Mouse (Mus musculus): ENCODE measurements at regions not wholly inside any gene's neighbourhood (a gene's known extent, or its start where the extent isn't known, plus 50 kb on each side); places are given as distances from the start of the nearest gene placed in this dataset.

DNA sequence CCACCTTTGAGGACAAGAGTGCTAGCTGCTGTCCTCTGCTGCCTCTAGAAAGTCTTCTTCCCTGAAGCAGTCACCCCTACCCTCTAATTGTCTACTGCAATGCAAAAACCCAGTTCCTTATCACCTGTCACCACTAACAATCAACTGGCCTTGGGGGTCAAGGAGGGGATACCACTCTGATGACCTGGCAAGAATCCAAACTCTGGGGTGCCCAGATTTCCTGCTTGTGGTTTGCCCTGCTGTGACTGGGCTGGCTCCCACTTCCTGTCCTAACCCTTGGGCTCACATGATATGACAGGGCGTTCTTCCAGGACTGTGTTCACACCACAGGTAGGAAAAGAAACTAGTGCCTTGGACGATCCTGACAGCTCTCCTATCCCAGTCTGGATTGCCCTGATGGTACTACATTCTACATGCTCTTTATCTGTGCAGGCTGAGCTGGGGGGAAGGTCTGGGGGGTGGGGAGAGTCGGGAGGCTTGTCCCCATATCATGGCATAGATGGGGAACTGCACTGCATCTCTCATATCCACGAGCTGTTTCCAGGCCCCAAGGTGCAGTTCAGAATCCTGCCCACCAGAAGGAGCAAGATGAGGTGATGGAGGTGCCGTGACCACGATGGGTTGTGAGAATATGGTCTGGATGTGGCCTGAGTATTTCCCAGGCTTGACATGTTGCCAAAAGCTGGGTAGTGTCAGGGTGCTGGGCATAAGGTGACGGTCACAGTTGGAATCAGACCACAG is 81.0 kb downstream of the Maf start:
- Histone ChIP-seq H3K9me3 (ENCODE audit: low read length) (peaks cover 29% of the 10 kb centered on the region), H3K36me3 (ENCODE audit: insufficient read depth, low read length) (no peaks in the 10 kb centered on the region), H3K4me1 (replicated peaks; ENCODE audit: low read depth, low read length) (peaks cover 2% of the 10 kb centered on the region), H3K4me3 (replicated peaks; ENCODE audit: low read length) (no peak overlapping the region), H3K27me3 (ENCODE audit: insufficient read depth, low read length) (no peaks in the 10 kb centered on the region)
- TF ChIP-seq NANOG (IDR thresholded peaks at IDR 0.05; ENCODE audit: borderline replicate concordance, low read length): no peak
- TF ChIP-seq POU5F1 (IDR thresholded peaks at IDR 0.05; ENCODE audit: borderline replicate concordance, low read length): no peak
- TF ChIP-seq CTCF (conservative IDR thresholded peaks at IDR 0.05; ENCODE audit: low read length): no peak

DNA sequence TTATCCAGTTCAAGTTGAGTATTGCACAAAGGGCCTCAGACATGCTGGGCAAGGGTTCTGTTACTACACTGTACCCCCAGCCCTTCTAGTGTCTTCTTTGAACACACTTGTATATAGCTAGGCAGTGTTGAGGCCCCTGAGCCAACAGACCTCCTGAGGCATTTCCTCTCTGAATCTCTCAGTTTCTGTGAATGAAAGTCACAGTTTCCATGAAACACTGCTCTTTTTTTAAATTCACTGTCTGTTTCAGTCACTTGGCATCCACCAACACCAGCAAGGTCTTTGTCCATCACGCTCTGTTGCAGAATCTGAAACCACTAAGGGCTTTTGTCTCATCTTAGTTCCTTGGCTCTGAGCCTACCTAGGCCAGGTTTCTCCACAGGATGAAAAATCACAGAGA is 82.5 kb downstream of the Maf start:
- Histone ChIP-seq H3K4me1 (replicated peaks; ENCODE audit: low read depth, low read length) (no peaks in the 10 kb centered on the region), H3K9me3 (ENCODE audit: low read length) (peaks cover 28% of the 10 kb centered on the region), H3K4me3 (replicated peaks; ENCODE audit: low read length) (no peak overlapping the region), H3K36me3 (ENCODE audit: insufficient read depth, low read length) (no peaks in the 10 kb centered on the region), H3K27me3 (ENCODE audit: insufficient read depth, low read length) (no peaks in the 10 kb centered on the region)
- TF ChIP-seq NANOG (IDR thresholded peaks at IDR 0.05; ENCODE audit: borderline replicate concordance, low read length) (no peak), POU5F1 (IDR thresholded peaks at IDR 0.05; ENCODE audit: borderline replicate concordance, low read length) (no peak)

DNA sequence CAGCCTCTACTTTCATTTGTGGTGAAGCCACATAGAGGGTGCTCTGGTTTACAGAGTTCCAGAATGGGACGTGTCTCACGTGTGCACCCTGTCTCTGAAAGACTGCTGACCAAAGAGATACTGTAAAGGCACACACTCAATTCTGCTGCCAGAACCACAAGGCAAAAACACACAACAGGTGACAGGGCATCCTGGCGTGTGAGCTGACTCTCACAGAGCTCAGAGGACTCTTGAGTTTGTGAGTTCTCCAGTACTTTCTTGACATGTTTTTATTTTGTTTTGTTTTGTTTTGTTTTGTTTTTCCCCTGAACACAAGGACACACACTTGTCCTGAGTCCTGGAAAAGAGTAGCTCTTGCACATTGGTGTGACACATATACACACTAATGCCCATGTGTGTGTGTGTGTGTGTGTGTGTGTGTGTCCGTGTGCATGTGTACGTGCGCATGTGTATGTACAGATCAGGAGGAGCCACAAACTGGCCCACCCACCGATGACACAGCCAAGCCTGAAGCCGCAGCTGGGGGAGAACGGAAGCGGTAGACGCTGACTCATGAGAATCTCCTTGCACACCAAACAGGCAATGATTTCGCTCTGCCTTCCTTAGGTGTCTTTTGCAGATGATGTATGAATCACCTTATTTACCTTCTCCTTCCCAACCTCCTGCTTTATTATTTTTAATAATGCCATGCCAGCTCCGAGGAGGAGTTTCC is 89.4 kb downstream of the Maf start:
- no peaks in the 10 kb centered on the region for H3K36me3 ChIP-seq (ENCODE audit: insufficient read depth, low read length)
- peaks cover 3% of the 10 kb centered on the region for H3K27me3 ChIP-seq (ENCODE audit: insufficient read depth, low read length)
- H3K9me3 ChIP-seq (ENCODE audit: low read length): no peaks in the 10 kb centered on the region
- no peak for TF ChIP-seq CTCF (conservative IDR thresholded peaks at IDR 0.05; ENCODE audit: low read length)
- TF ChIP-seq NANOG (IDR thresholded peaks at IDR 0.05; ENCODE audit: borderline replicate concordance, low read length): no peak
- TF ChIP-seq POU5F1 (IDR thresholded peaks at IDR 0.05; ENCODE audit: borderline replicate concordance, low read length): no peak
- H3K4me1 ChIP-seq (replicated peaks; ENCODE audit: low read depth, low read length): no peaks in the 10 kb centered on the region
- H3K4me3 ChIP-seq (replicated peaks; ENCODE audit: low read length): no peak overlapping the region

DNA sequence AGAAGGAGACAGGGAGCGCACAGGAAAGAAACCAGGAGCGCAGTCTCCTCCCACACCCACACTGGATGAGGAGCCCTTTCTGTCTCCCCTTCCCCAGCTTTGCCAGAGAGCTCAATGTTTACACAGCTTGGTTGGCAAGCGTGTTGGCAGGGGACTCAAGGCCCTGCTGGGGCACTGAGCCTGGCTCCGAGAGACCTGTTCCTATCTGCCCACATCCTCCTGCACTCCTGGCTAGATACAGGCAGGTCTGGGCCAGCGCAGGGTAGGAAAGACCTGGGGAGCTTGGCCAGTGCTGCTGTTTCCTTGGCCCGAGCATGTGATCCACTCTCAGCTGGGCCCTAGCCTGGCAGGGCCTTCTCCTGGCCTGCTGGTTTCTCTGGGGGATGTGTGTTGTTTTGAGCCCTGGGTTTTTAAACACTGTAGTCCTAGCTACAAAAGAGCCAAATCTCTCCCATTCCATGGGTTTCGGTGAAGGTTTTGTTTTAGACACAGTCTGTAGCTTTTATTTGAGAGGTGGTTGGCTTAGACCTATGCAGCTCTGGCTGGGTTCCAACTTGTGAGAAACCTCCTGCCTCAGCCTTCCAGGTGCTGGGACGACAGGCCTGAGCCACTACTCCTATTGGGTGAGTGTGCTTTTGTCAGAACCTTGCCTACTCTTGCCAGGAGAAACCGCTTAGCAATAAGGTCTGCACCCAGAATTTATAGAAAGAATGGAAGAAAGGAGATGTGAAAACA is 90.6 kb downstream of the Maf start:
- Histone ChIP-seq H3K4me1 (replicated peaks; ENCODE audit: low read depth, low read length) (no peaks in the 10 kb centered on the region), H3K9me3 (ENCODE audit: low read length) (no peaks in the 10 kb centered on the region), H3K27me3 (ENCODE audit: insufficient read depth, low read length) (peaks cover 3% of the 10 kb centered on the region), H3K36me3 (ENCODE audit: insufficient read depth, low read length) (no peaks in the 10 kb centered on the region), H3K4me3 (replicated peaks; ENCODE audit: low read length) (no peak overlapping the region)
- TF ChIP-seq NANOG (IDR thresholded peaks at IDR 0.05; ENCODE audit: borderline replicate concordance, low read length) (no peak), CTCF (conservative IDR thresholded peaks at IDR 0.05; ENCODE audit: low read length) (no peak), POU5F1 (IDR thresholded peaks at IDR 0.05; ENCODE audit: borderline replicate concordance, low read length) (no peak)

DNA sequence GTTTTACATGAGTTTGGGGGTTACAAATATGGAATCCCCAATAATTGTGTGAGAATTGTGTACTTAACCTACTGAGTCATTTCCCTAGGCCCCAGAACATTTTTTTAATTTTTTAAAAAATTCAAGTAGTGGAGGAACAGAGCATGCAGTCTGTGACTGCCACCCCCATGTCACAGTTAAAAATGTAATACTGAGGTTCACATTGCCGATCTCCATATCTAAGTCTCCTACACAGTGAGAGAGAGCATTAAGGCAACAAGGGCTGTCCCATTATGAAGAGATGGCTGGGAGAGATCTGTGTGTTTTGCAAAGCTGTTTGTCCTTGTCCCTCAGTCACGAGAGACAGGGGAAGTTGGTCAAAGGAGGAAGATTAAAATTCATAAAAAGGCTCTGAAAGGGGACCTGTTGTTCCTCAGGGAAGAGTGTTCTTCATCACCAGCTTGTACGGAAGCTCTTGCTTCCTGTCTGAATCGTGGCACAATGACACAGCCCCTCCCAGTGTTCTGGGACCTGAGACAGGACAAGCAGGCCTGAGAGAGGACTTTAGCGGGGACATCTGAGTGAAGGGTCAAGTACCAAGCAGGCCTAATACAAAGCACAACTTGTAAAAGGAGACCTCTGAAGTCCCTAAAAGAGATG is 93.5 kb downstream of the Maf start:
- TF ChIP-seq NANOG (IDR thresholded peaks at IDR 0.05; ENCODE audit: borderline replicate concordance, low read length) (no peak), POU5F1 (IDR thresholded peaks at IDR 0.05; ENCODE audit: borderline replicate concordance, low read length) (no peak), CTCF (conservative IDR thresholded peaks at IDR 0.05; ENCODE audit: low read length) (no peak)
- Histone ChIP-seq H3K9me3 (ENCODE audit: low read length) (peaks cover 4% of the 10 kb centered on the region), H3K4me1 (replicated peaks; ENCODE audit: low read depth, low read length) (no peaks in the 10 kb centered on the region), H3K4me3 (replicated peaks; ENCODE audit: low read length) (no peak overlapping the region), H3K36me3 (ENCODE audit: insufficient read depth, low read length) (no peaks in the 10 kb centered on the region), H3K27me3 (ENCODE audit: insufficient read depth, low read length) (no peaks in the 10 kb centered on the region)

DNA sequence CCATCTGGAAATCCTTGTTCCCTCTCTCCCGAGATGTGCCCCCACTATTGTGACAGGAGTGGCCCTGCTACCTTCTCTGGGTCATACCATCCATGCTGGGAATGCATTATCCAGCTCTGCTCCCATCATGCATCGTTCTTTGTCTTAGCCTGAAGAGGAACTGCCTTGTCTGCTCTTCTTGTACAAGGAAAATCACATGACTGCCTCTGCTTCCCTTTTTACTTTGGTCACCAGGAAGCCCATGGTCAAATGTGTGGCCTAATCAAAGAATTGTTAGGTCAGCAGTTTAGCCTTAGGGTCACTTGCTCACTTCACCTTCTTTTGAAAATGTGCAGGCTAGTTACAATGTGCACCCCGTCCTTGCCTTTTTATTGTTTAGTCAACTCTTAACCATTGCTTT is 95.5 kb downstream of the Maf start:
- H3K4me3 ChIP-seq (replicated peaks; ENCODE audit: low read length): no peak overlapping the region
- peaks cover 7% of the 10 kb centered on the region for H3K9me3 ChIP-seq (ENCODE audit: low read length)
- H3K27me3 ChIP-seq (ENCODE audit: insufficient read depth, low read length): no peaks in the 10 kb centered on the region
- H3K4me1 ChIP-seq (replicated peaks; ENCODE audit: low read depth, low read length): no peaks in the 10 kb centered on the region
- H3K36me3 ChIP-seq (ENCODE audit: insufficient read depth, low read length): no peaks in the 10 kb centered on the region
- TF ChIP-seq CTCF (conservative IDR thresholded peaks at IDR 0.05; ENCODE audit: low read length): no peak
- no peak for TF ChIP-seq NANOG (IDR thresholded peaks at IDR 0.05; ENCODE audit: borderline replicate concordance, low read length)
- no peak for TF ChIP-seq POU5F1 (IDR thresholded peaks at IDR 0.05; ENCODE audit: borderline replicate concordance, low read length)

DNA sequence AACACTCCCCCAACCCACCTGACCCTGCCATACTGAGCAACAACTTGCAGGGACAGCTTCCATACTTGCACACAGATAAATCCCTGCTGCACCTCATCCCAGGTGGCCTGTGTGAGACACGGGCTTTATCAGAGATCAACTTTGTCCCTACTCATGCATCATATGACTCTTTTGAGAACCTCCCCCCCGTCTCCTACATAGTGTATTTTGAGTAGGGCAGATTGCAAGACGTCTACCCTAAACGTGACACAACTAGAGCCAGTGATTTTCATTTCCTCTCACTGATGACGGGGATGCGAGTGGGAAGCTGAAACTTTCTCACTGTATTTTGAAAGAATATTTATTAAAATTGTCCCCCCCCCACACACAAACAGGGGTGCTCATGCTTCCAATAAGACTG is 107.8 kb downstream of the Maf start:
- Histone ChIP-seq H3K27me3 (ENCODE audit: insufficient read depth, low read length) (peaks cover 5% of the 10 kb centered on the region), H3K4me3 (replicated peaks; ENCODE audit: low read length) (no peak overlapping the region), H3K9me3 (ENCODE audit: low read length) (peaks cover 13% of the 10 kb centered on the region; the same call in 1 of the 2 replicates), H3K4me1 (replicated peaks; ENCODE audit: low read depth, low read length) (no peaks in the 10 kb centered on the region), H3K36me3 (ENCODE audit: insufficient read depth, low read length) (no peaks in the 10 kb centered on the region)
- TF ChIP-seq NANOG (IDR thresholded peaks at IDR 0.05; ENCODE audit: borderline replicate concordance, low read length) (no peak), CTCF (conservative IDR thresholded peaks at IDR 0.05; ENCODE audit: low read length) (no peak)
